Mouse (Mus musculus): Measurements from ENCODE around the gene Gna14. TPM values are rescaled to one million over a fixed set of nuclear protein-coding genes. Genes with fewer than 3 reads are reported as not detected.

The Gna14 gene
- total and polyA plus RNA-seq, 2 experiments from 2014 or later: 0.60 to 0.93 TPM

DNA sequence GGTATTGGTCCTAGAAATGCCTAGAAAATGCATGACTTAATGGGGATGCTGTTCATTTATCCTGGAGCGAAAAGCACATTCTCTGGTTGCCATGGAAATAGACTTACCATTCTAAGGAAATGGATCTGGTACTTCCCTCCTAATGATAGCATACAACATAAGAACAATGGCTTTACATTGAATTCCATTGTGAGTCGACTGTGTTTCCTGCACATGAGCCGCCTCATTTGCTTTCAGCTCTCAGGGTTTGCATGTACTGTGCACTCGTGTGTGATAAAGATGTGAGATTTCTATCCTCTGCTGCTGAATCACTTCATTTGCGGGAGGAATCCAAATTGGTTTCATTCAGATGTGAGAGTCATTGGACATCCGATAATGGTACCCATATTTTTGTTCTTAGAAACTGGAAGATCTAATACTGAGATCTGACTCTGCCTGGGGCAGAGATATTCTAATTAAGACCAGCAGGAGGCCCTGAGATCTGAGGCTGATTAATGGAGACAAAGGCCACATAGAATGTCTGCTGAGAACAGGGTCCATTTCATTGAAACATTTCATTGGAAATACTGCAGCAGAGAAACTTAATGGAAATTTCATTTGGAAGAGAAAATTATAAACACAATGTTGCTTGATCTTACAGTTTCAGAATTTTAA lies 71.3 kb downstream of the Gna14 start:
- peaks cover 6% of the 10 kb centered on the region; the same call in 1 of the 2 replicates for H3K4me1 ChIP-seq (ENCODE audit: insufficient read depth, low read length)
- WGBS: 9% methylated on average over 6 of the region's 6 CpGs
- no peak overlapping the region for H3K4me3 ChIP-seq (ENCODE audit: low read depth, low read length)
- DNase-seq (ENCODE audit: low spot score) (peak; percentile 62), ATAC-seq (ENCODE audit: low FRiP score) (peak; percentile 80)
- no peak overlapping the region for H3K9ac ChIP-seq (replicated peaks; ENCODE audit: low read length, poor library complexity, severe bottlenecking)
- H3K27me3 ChIP-seq (ENCODE audit: insufficient read depth, low read length): no peaks in the 10 kb centered on the region
- H3K36me3 ChIP-seq (ENCODE audit: insufficient read depth, low read length): no peaks in the 10 kb centered on the region
- peak overlapping the region; percentile 78 for H3K27ac ChIP-seq (ENCODE audit: low read depth, low read length)
- no peak overlapping the region for H3K4me2 ChIP-seq (ENCODE audit: low read depth, low read length, poor library complexity, severe bottlenecking)
- no peaks in the 10 kb centered on the region for H3K9me3 ChIP-seq (ENCODE audit: low read length)
- peak; percentile 26; the same call in 1 of the 2 replicates for TF ChIP-seq CTCF (IDR thresholded peaks at IDR 0.05)

GRCm38 (mm10) chr19:16510343-16511080 lies 75.0 kb downstream of the Gna14 start:
- H3K9me3 ChIP-seq (ENCODE audit: low read length): no peaks in the 10 kb centered on the region
- WGBS: 89% methylated on average over 10 of the region's 10 CpGs
- H3K36me3 ChIP-seq (ENCODE audit: insufficient read depth, low read length): no peaks in the 10 kb centered on the region
- DNase-seq (ENCODE audit: low spot score) (no peak), ATAC-seq (ENCODE audit: low FRiP score) (no peak)
- no peak for TF ChIP-seq CTCF (IDR thresholded peaks at IDR 0.05)
- no peak overlapping the region for H3K4me2 ChIP-seq (ENCODE audit: low read depth, low read length, poor library complexity, severe bottlenecking)
- no peak overlapping the region for H3K9ac ChIP-seq (replicated peaks; ENCODE audit: low read length, poor library complexity, severe bottlenecking)
- peaks cover 6% of the 10 kb centered on the region; the same call in 1 of the 2 replicates for H3K4me1 ChIP-seq (ENCODE audit: insufficient read depth, low read length)
- no peaks in the 10 kb centered on the region for H3K27me3 ChIP-seq (ENCODE audit: insufficient read depth, low read length)
- no peak overlapping the region for H3K27ac ChIP-seq (ENCODE audit: low read depth, low read length)
- no peak overlapping the region for H3K4me3 ChIP-seq (ENCODE audit: low read depth, low read length)

DNA sequence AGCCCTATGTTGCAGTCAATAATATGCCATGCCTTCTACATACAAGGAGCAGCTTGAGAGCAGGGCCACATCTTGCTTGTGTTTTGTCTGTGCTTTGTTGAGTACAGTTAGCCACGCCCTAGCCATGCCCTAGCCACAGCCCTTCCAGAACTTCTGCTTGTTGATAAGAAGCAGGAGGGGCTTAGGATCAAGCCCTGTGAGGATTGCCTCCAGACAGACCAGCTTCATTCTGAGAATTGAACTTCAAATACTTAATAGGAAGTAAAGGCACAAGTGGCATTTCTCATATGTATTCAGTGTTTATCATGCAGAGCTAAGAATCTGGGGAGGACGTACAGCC lies 75.5 kb downstream of the Gna14 start:
- TF ChIP-seq CTCF (IDR thresholded peaks at IDR 0.05): no peak
- DNase-seq (ENCODE audit: low spot score) (no peak), ATAC-seq (ENCODE audit: low FRiP score) (no peak)
- Histone ChIP-seq H3K27ac (ENCODE audit: low read depth, low read length) (no peak overlapping the region), H3K4me3 (ENCODE audit: low read depth, low read length) (no peak overlapping the region), H3K27me3 (ENCODE audit: insufficient read depth, low read length) (no peaks in the 10 kb centered on the region), H3K4me1 (ENCODE audit: insufficient read depth, low read length) (peaks cover 6% of the 10 kb centered on the region; the same call in 1 of the 2 replicates), H3K4me2 (ENCODE audit: low read depth, low read length, poor library complexity, severe bottlenecking) (no peak overlapping the region), H3K9me3 (ENCODE audit: low read length) (no peaks in the 10 kb centered on the region), H3K9ac (replicated peaks; ENCODE audit: low read length, poor library complexity, severe bottlenecking) (no peak overlapping the region), H3K36me3 (ENCODE audit: insufficient read depth, low read length) (no peaks in the 10 kb centered on the region)
- 85% methylated on average over 2 of the region's 2 CpGs for WGBS

DNA sequence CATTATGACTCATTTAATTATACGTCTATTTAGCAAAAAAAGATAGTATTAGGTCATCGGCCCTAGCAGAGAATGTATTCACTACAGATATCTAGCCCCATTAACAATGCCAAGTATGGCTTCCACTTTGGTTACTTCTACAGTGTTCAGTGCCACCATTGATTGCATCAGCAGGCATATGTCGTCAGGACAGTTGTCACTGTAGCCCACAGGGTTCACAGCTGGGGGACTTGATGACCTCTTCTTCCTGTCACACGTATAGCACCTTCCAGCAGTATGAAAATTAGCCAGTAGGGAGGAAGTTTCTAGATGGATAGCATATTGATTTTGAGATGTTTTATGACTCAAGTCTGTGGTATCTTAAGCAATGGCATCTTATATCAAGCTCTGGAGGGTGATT lies 78.6 kb downstream of the Gna14 start:
- no peak overlapping the region for H3K9ac ChIP-seq (replicated peaks; ENCODE audit: low read length, poor library complexity, severe bottlenecking)
- no peaks in the 10 kb centered on the region for H3K36me3 ChIP-seq (ENCODE audit: insufficient read depth, low read length)
- H3K9me3 ChIP-seq (ENCODE audit: low read length): no peaks in the 10 kb centered on the region
- no peak overlapping the region for H3K4me2 ChIP-seq (ENCODE audit: low read depth, low read length, poor library complexity, severe bottlenecking)
- H3K4me3 ChIP-seq (ENCODE audit: low read depth, low read length): no peak overlapping the region
- H3K27ac ChIP-seq (ENCODE audit: low read depth, low read length): no peak overlapping the region
- TF ChIP-seq CTCF (IDR thresholded peaks at IDR 0.05): no peak
- H3K4me1 ChIP-seq (ENCODE audit: insufficient read depth, low read length): no peaks in the 10 kb centered on the region
- no peak for DNase-seq (ENCODE audit: low spot score)
- H3K27me3 ChIP-seq (ENCODE audit: insufficient read depth, low read length): no peaks in the 10 kb centered on the region
- ATAC-seq (ENCODE audit: low FRiP score): no peak
- WGBS: 83% methylated on average over 4 of the region's 4 CpGs

DNA sequence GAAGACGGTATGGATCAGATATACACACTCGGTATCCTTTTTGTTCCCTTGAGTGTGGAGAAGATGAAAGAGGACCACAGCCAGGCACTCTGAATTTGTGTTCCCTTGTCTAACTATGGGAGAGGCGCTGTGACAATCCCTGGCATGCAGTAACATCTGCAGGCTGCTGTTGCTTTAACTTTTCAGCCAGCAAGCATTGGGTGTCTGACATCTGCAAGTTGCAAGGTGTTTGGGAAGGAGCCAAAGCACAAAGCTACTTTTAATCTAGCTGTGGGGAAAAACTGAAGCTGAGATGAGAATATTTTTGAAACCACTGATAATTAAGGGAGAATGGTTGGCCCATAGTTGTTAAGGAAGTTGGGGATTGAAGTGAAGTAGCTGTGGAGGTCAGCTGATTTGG lies 83.0 kb downstream of the Gna14 start:
- no peaks in the 10 kb centered on the region for H3K9me3 ChIP-seq (ENCODE audit: low read length)
- no peak overlapping the region for H3K9ac ChIP-seq (replicated peaks; ENCODE audit: low read length, poor library complexity, severe bottlenecking)
- no peak overlapping the region for H3K4me2 ChIP-seq (ENCODE audit: low read depth, low read length, poor library complexity, severe bottlenecking)
- TF ChIP-seq CTCF (IDR thresholded peaks at IDR 0.05): no peak
- no peaks in the 10 kb centered on the region for H3K36me3 ChIP-seq (ENCODE audit: insufficient read depth, low read length)
- DNase-seq (ENCODE audit: low spot score) (no peak), ATAC-seq (ENCODE audit: low FRiP score) (no peak)
- no peak overlapping the region for H3K4me3 ChIP-seq (ENCODE audit: low read depth, low read length)
- H3K27ac ChIP-seq (ENCODE audit: low read depth, low read length): no peak overlapping the region
- no peaks in the 10 kb centered on the region for H3K27me3 ChIP-seq (ENCODE audit: insufficient read depth, low read length)
- 84% methylated on average over 3 of the region's 3 CpGs for WGBS
- no peaks in the 10 kb centered on the region for H3K4me1 ChIP-seq (ENCODE audit: insufficient read depth, low read length)

- 94% methylated on average over 3 of the region's 3 CpGs for WGBS
- TF ChIP-seq CTCF (IDR thresholded peaks at IDR 0.05): no peak
- H3K9me3 ChIP-seq (ENCODE audit: low read length): no peaks in the 10 kb centered on the region
Observed at GRCm38 (mm10) chr19:16520608-16521007, 85.0 kb downstream of the Gna14 start.

More at GRCm38 (mm10) chr19:16520608-16521007, 85.0 kb downstream of the Gna14 start:
- Histone ChIP-seq H3K27ac (ENCODE audit: low read depth, low read length) (no peak overlapping the region), H3K36me3 (ENCODE audit: insufficient read depth, low read length) (no peaks in the 10 kb centered on the region), H3K4me1 (ENCODE audit: insufficient read depth, low read length) (no peaks in the 10 kb centered on the region), H3K27me3 (ENCODE audit: insufficient read depth, low read length) (no peaks in the 10 kb centered on the region), H3K4me2 (ENCODE audit: low read depth, low read length, poor library complexity, severe bottlenecking) (no peak overlapping the region), H3K9ac (replicated peaks; ENCODE audit: low read length, poor library complexity, severe bottlenecking) (no peak overlapping the region), H3K4me3 (ENCODE audit: low read depth, low read length) (no peak overlapping the region)
- ATAC-seq (ENCODE audit: low FRiP score): no peak
- no peak for DNase-seq (ENCODE audit: low spot score)
